Mouse (Mus musculus): ENCODE data around the gene Churc1. TPM values are rescaled to one million over a fixed set of nuclear protein-coding genes. Genes with fewer than 3 reads are reported as not detected.
A peak's percentile ranks its signal among the peaks of the same experiment; 100 is the strongest.

Churc1 gene
- polyA plus RNA-seq, 1 experiment from 2014 or later = 131 TPM

- no peak for ATAC-seq (replicated peaks; ENCODE audit: low FRiP score, low read depth)
- Histone ChIP-seq H3K4me1 (replicated peaks; ENCODE audit: insufficient read depth, low read length) (no peaks in the 10 kb centered on the region), H3K36me3 (ENCODE audit: insufficient read depth, low read length) (no peaks in the 10 kb centered on the region), H3K27me3 (ENCODE audit: insufficient read depth, low read length) (no peaks in the 10 kb centered on the region), H3K4me3 (replicated peaks; ENCODE audit: low read depth, low read length) (no peak overlapping the region), H3K9ac (ENCODE audit: low read depth, low read length) (no peak overlapping the region), H3K4me2 (ENCODE audit: low read length) (no peak overlapping the region), H3K27ac (no peak overlapping the region), H3K9me3 (replicated peaks; ENCODE audit: low read length) (no peaks in the 10 kb centered on the region)
- 83% methylated on average over 5 of the region's 5 CpGs for WGBS
- TF ChIP-seq CTCF (IDR thresholded peaks at IDR 0.05; ENCODE audit: low read depth) = no peak
- DNase-seq (ENCODE audit: low spot score) = no peak
Measured at GRCm38 (mm10) chr12:76776898-76777297, 11.6 kb downstream of the Churc1 start.

GRCm38 (mm10) chr12:76777845-76778244, 12.5 kb downstream of the Churc1 start:
- no peak overlapping the region for H3K4me2 ChIP-seq (ENCODE audit: low read length)
- no peaks in the 10 kb centered on the region for H3K36me3 ChIP-seq (ENCODE audit: insufficient read depth, low read length)
- DNase-seq (ENCODE audit: low spot score) (no peak), ATAC-seq (replicated peaks; ENCODE audit: low FRiP score, low read depth) (no peak)
- no peaks in the 10 kb centered on the region for H3K9me3 ChIP-seq (replicated peaks; ENCODE audit: low read length)
- no peak overlapping the region for H3K4me3 ChIP-seq (replicated peaks; ENCODE audit: low read depth, low read length)
- H3K9ac ChIP-seq (ENCODE audit: low read depth, low read length) = no peak overlapping the region
- no peaks in the 10 kb centered on the region for H3K27me3 ChIP-seq (ENCODE audit: insufficient read depth, low read length)
- H3K27ac ChIP-seq = no peak overlapping the region
- H3K4me1 ChIP-seq (replicated peaks; ENCODE audit: insufficient read depth, low read length) = no peaks in the 10 kb centered on the region
- peak; percentile 28; the same call in 1 of the 2 replicates for TF ChIP-seq CTCF (IDR thresholded peaks at IDR 0.05; ENCODE audit: low read depth)

- H3K4me2 ChIP-seq (ENCODE audit: low read length) = no peak overlapping the region
- H3K27me3 ChIP-seq (ENCODE audit: insufficient read depth, low read length) = no peaks in the 10 kb centered on the region
- ATAC-seq (replicated peaks; ENCODE audit: low FRiP score, low read depth) (no peak), DNase-seq (ENCODE audit: low spot score) (no peak)
- H3K9me3 ChIP-seq (replicated peaks; ENCODE audit: low read length) = no peaks in the 10 kb centered on the region
- H3K9ac ChIP-seq (ENCODE audit: low read depth, low read length) = no peak overlapping the region
- H3K4me1 ChIP-seq (replicated peaks; ENCODE audit: insufficient read depth, low read length) = no peaks in the 10 kb centered on the region
- no peak for TF ChIP-seq CTCF (IDR thresholded peaks at IDR 0.05; ENCODE audit: low read depth)
- H3K4me3 ChIP-seq (replicated peaks; ENCODE audit: low read depth, low read length) = no peak overlapping the region
- H3K36me3 ChIP-seq (ENCODE audit: insufficient read depth, low read length) = no peaks in the 10 kb centered on the region
- 87% methylated on average over 10 of the region's 10 CpGs for WGBS
- H3K27ac ChIP-seq = no peak overlapping the region
Measured at GRCm38 (mm10) chr12:76778305-76779083, 13.2 kb downstream of the Churc1 start.

GRCm38 (mm10) chr12:76779951-76780350, 14.6 kb downstream of the Churc1 start:
- no peak overlapping the region for H3K4me3 ChIP-seq (replicated peaks; ENCODE audit: low read depth, low read length)
- TF ChIP-seq CTCF (IDR thresholded peaks at IDR 0.05; ENCODE audit: low read depth) = no peak
- ATAC-seq (replicated peaks; ENCODE audit: low FRiP score, low read depth) = no peak
- no peaks in the 10 kb centered on the region for H3K27me3 ChIP-seq (ENCODE audit: insufficient read depth, low read length)
- no peak for DNase-seq (ENCODE audit: low spot score)
- no peak overlapping the region for H3K4me2 ChIP-seq (ENCODE audit: low read length)
- H3K36me3 ChIP-seq (ENCODE audit: insufficient read depth, low read length) = no peaks in the 10 kb centered on the region
- no peaks in the 10 kb centered on the region for H3K4me1 ChIP-seq (replicated peaks; ENCODE audit: insufficient read depth, low read length)
- no peak overlapping the region for H3K9ac ChIP-seq (ENCODE audit: low read depth, low read length)
- WGBS = 88% methylated on average over 5 of the region's 5 CpGs
- no peaks in the 10 kb centered on the region for H3K9me3 ChIP-seq (replicated peaks; ENCODE audit: low read length)
- H3K27ac ChIP-seq = no peak overlapping the region

GRCm38 (mm10) chr12:76780639-76781468, 15.5 kb downstream of the Churc1 start:
- Histone ChIP-seq H3K27ac (no peak overlapping the region), H3K4me3 (replicated peaks; ENCODE audit: low read depth, low read length) (no peak overlapping the region), H3K27me3 (ENCODE audit: insufficient read depth, low read length) (no peaks in the 10 kb centered on the region), H3K4me1 (replicated peaks; ENCODE audit: insufficient read depth, low read length) (no peaks in the 10 kb centered on the region), H3K9ac (ENCODE audit: low read depth, low read length) (no peak overlapping the region), H3K9me3 (replicated peaks; ENCODE audit: low read length) (no peaks in the 10 kb centered on the region), H3K4me2 (ENCODE audit: low read length) (no peak overlapping the region), H3K36me3 (ENCODE audit: insufficient read depth, low read length) (no peaks in the 10 kb centered on the region)
- DNase-seq (ENCODE audit: low spot score) (no peak), ATAC-seq (replicated peaks; ENCODE audit: low FRiP score, low read depth) (no peak)
- 84% methylated on average over 12 of the region's 12 CpGs for WGBS
- TF ChIP-seq CTCF (IDR thresholded peaks at IDR 0.05; ENCODE audit: low read depth) = no peak

- ATAC-seq (replicated peaks; ENCODE audit: low FRiP score, low read depth) (no peak), DNase-seq (ENCODE audit: low spot score) (no peak)
- no peaks in the 10 kb centered on the region for H3K4me1 ChIP-seq (replicated peaks; ENCODE audit: insufficient read depth, low read length)
- H3K27ac ChIP-seq = no peak overlapping the region
- H3K4me3 ChIP-seq (replicated peaks; ENCODE audit: low read depth, low read length) = no peak overlapping the region
- 58% methylated on average over 10 of the region's 10 CpGs for WGBS
- H3K4me2 ChIP-seq (ENCODE audit: low read length) = no peak overlapping the region
- no peaks in the 10 kb centered on the region for H3K27me3 ChIP-seq (ENCODE audit: insufficient read depth, low read length)
- no peak for TF ChIP-seq CTCF (IDR thresholded peaks at IDR 0.05; ENCODE audit: low read depth)
- H3K9me3 ChIP-seq (replicated peaks; ENCODE audit: low read length) = no peaks in the 10 kb centered on the region
- no peak overlapping the region for H3K9ac ChIP-seq (ENCODE audit: low read depth, low read length)
- H3K36me3 ChIP-seq (ENCODE audit: insufficient read depth, low read length) = no peaks in the 10 kb centered on the region
Measured at GRCm38 (mm10) chr12:76784056-76784619, 18.8 kb downstream of the Churc1 start.

All from kidney, postnatal 0 days (tissue).